Mouse (Mus musculus) MEL-GATA-1-ER (cell line): ENCODE results near the gene Gm15013.
A peak's percentile ranks its signal among the peaks of the same experiment; 100 is the strongest.
"Not testable (repeated sequence)": the region's sequence is repeated elsewhere in the genome, so short reads cannot be mapped to it uniquely, and the experiment has no call there.

Experiments used
- DNase-seq: peaks from one replicate; pipeline ENCODE4 v3.0.0-alpha.2; 2012; ENCODE audit warnings: low read depth; ENCODE audit errors: extremely low read depth

Gene Gm15013

GRCm38 (mm10) chrX:139714381-139714780 is at the start of gene Gm15013:
Gene Gm15013, minus strand, starts transcription at chrX:139714481.
- no peak for DNase-seq

- DNase-seq = peak; percentile 61
Observed at GRCm38 (mm10) chrX:139762546-139762945, 48.3 kb upstream of the Gm15013 start.

DNA sequence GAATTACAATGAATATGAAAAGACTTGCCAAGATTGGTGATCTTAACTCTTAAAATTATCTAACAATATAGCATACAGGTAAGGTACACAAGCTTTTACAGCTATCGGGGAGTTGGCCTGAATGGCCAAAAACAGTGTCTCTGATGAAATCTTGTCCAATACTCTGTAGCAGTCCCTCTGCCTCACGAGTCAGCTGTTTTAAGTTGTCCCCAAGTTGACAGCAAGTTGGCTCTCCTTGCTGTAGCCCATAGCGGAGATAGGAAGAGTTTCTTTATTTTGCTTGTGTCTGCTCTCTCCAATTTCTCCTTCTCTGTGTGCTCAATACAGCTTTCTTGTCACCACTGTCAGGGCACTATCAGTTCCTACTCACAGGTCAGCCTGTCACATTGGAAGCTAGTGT is 44.4 kb upstream of the Gm15013 start:
- not testable (repeated sequence) for DNase-seq

DNA sequence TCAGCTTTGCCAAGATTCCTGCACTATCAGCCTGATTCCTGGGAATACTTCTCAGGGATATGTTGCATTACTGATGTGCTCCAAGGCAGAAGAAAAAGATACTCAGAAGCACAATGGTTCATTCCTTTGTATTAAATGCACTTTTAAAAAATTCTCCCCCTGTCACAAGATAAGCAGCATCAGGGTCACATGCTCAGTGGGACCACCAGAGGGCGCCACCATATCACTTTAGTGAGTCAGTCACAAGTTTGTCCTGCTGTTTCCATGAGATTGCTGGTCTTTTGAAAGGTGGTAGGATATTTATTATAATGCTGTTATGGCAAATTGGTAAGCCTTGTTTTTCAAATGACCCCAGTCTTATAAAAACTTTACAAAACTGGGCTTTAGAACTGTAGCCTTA is 37.6 kb upstream of the Gm15013 start:
- peak; percentile 21 for DNase-seq

DNA sequence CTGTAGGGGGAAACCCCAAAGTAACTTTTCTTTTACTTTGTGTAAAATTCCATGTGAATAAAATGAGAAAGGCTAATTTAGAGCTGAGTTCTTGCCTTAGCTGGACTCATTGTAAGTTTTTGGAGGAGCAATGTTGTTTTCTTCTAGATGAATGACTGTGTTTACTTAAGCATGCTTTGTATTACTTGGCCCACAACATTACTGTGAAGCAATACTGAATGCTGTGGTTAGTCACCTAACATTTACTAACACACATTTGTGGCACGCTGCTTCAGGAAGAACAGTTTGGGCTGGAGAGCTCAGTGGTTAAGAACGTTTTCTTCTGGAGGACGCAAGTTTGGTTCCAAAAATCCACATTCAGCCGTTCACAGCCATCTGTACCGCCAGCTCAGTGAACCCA is 22.8 kb upstream of the Gm15013 start:
- no peak for DNase-seq

DNA sequence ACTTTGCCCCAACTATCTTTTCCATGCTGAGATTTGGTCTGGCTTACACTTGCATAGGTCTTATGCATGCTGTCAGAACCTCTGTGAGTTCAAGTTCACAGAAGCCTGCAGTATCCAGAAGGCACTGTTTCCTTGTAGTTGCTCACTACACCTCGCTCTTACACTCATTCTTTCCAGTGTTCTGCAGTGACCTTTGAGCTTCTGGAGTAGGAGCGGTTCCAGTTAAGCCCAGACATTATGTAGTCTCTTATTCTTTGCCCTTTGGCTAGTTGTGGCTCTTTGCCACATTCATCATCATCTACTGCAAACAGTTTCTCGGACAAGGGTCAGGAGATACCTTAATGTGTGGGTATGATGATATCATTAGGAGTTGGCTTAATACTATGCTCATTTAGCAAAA is 16.3 kb upstream of the Gm15013 start:
- no peak for DNase-seq

DNA sequence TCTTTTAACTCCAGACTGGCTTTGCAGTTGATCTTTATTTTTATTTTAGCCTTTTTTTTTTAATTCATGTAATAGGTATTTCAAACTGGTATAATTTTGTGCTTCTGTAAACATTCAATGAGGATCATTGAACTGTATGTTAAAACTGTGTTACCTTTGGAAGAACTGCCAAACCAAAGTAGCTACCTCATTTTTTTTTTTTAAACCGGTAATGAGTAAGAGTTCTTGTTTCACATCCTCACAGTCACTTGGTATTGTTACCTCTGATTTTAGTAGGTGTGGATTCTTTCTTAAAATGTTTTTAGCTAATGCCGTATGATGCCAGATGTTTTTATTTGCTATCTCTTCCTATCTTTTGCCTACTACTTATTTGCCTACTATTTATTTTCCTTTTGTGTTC is 8.1 kb upstream of the Gm15013 start:
- DNase-seq = no peak

- peak; percentile 95 for DNase-seq
Observed at GRCm38 (mm10) chrX:139684775-139685695, 29.2 kb downstream of the Gm15013 start, which contains the start of gene Tbc1d8b. Gene Tbc1d8b, plus strand, starts transcription at chrX:139684996.

- DNase-seq = no peak
Observed at GRCm38 (mm10) chrX:139684410-139684774, 29.9 kb downstream of the Gm15013 start.

DNA sequence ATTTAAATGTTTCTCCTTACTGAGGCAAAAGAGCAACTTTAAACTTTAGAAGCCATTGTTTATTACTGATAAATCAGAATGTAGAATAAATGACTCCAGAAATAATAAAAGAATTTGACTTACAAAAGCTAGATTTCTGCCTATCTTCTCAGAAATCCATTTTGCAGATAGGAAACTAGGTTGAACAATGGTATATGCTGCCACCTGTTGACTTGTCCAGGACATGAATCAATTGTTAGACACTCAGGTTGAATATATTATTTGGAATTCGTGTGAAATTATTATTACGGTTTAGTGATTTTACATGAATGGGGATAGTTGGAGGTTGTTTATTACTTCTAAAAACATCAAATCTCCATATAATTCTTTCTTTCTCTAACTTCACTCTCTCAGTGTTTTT is 48.5 kb downstream of the Gm15013 start:
- DNase-seq = no peak
